Mouse (Mus musculus): ENCODE measurements around the gene Kcnh5.

The Kcnh5 gene

GRCm38 (mm10) chr12:75176691-75177645 is at the start of gene Kcnh5:
Gene Kcnh5, minus strand, starts transcription at chr12:75177332.
- DNase-seq (ENCODE audit: low spot score), result no peak

- DNase-seq (ENCODE audit: low spot score), result no peak
Observed at GRCm38 (mm10) chr12:75223966-75224365, 46.8 kb upstream of the Kcnh5 start.

- no peak for DNase-seq (ENCODE audit: low spot score)
Observed at GRCm38 (mm10) chr12:75189413-75189812, 12.3 kb upstream of the Kcnh5 start.

GRCm38 (mm10) chr12:75182646-75183045 is 5.5 kb upstream of the Kcnh5 start:
- DNase-seq (ENCODE audit: low spot score), result no peak

GRCm38 (mm10) chr12:75179491-75179890 is 2.4 kb upstream of the Kcnh5 start:
- no peak for DNase-seq (ENCODE audit: low spot score)

- no peak for DNase-seq (ENCODE audit: low spot score)
Observed at GRCm38 (mm10) chr12:75177646-75178030, 506 bp upstream of the Kcnh5 start.

GRCm38 (mm10) chr12:75175931-75176565 is 1.1 kb downstream of the Kcnh5 start:
- DNase-seq (ENCODE audit: low spot score), result no peak

GRCm38 (mm10) chr12:75170970-75171369 is 6.2 kb downstream of the Kcnh5 start:
- DNase-seq (ENCODE audit: low spot score), result no peak

GRCm38 (mm10) chr12:75153076-75153568 is 24.0 kb downstream of the Kcnh5 start:
- DNase-seq (ENCODE audit: low spot score), result no peak

GRCm38 (mm10) chr12:75139792-75140191 is 37.3 kb downstream of the Kcnh5 start:
- DNase-seq (ENCODE audit: low spot score), result no peak

- no peak for DNase-seq (ENCODE audit: low spot score)
Observed at GRCm38 (mm10) chr12:75091921-75092320, 85.2 kb downstream of the Kcnh5 start.

GRCm38 (mm10) chr12:75090957-75091356 is 86.2 kb downstream of the Kcnh5 start:
- DNase-seq (ENCODE audit: low spot score), result no peak

GRCm38 (mm10) chr12:75077175-75077574 is 100.0 kb downstream of the Kcnh5 start:
- no peak for DNase-seq (ENCODE audit: low spot score)

GRCm38 (mm10) chr12:75071043-75071442 is 106.1 kb downstream of the Kcnh5 start:
- DNase-seq (ENCODE audit: low spot score), result no peak

GRCm38 (mm10) chr12:75062571-75062970 is 114.6 kb downstream of the Kcnh5 start:
- DNase-seq (ENCODE audit: low spot score), result no peak

GRCm38 (mm10) chr12:75061731-75062130 is 115.4 kb downstream of the Kcnh5 start:
- no peak for DNase-seq (ENCODE audit: low spot score)

- DNase-seq (ENCODE audit: low spot score), result no peak
Observed at GRCm38 (mm10) chr12:75053731-75054130, 123.4 kb downstream of the Kcnh5 start.

GRCm38 (mm10) chr12:75036694-75037093 is 140.4 kb downstream of the Kcnh5 start:
- no peak for DNase-seq (ENCODE audit: low spot score)

GRCm38 (mm10) chr12:75031970-75032864 is 144.9 kb downstream of the Kcnh5 start:
- DNase-seq (ENCODE audit: low spot score), result no peak

GRCm38 (mm10) chr12:74971187-74971586 is 205.9 kb downstream of the Kcnh5 start:
- DNase-seq (ENCODE audit: low spot score), result no peak

- no peak for DNase-seq (ENCODE audit: low spot score)
Observed at GRCm38 (mm10) chr12:74969420-74969819, 207.7 kb downstream of the Kcnh5 start.

GRCm38 (mm10) chr12:74966266-74966665 is 210.9 kb downstream of the Kcnh5 start:
- DNase-seq (ENCODE audit: low spot score), result no peak

All from urinary bladder, postnatal 25 days (tissue).